Mouse (Mus musculus): ENCODE results near the gene Tmem248.

The Tmem248 gene

GRCm38 (mm10) chr5:130216781-130217180 lies at the start of gene Tmem248:
TSS of gene Tmem248 (plus strand) at chr5:130217081.
- DNase-seq (ENCODE audit: low read depth, low spot score) = no peak
- Histone ChIP-seq H3K27me3 (ENCODE audit: control insufficient read depth, insufficient read depth, low read length, poor library complexity, severe bottlenecking) (no peaks in the 10 kb centered on the region), H3K36me3 (ENCODE audit: control insufficient read depth, insufficient read depth, low read length, poor library complexity, severe bottlenecking) (peaks cover 5% of the 10 kb centered on the region)

GRCm38 (mm10) chr5:130169109-130169508 lies 47.8 kb upstream of the Tmem248 start:
- DNase-seq (ENCODE audit: low read depth, low spot score) = no peak
- Histone ChIP-seq H3K27me3 (ENCODE audit: control insufficient read depth, insufficient read depth, low read length, poor library complexity, severe bottlenecking) (no peaks in the 10 kb centered on the region), H3K36me3 (ENCODE audit: control insufficient read depth, insufficient read depth, low read length, poor library complexity, severe bottlenecking) (no peaks in the 10 kb centered on the region)

- DNase-seq (ENCODE audit: low read depth, low spot score) = no peak
- Histone ChIP-seq H3K27me3 (ENCODE audit: control insufficient read depth, insufficient read depth, low read length, poor library complexity, severe bottlenecking) (no peaks in the 10 kb centered on the region), H3K36me3 (ENCODE audit: control insufficient read depth, insufficient read depth, low read length, poor library complexity, severe bottlenecking) (no peaks in the 10 kb centered on the region)
These were observed 46.0 kb upstream of the Tmem248 start for GRCm38 (mm10) chr5:130170666-130171422.

GRCm38 (mm10) chr5:130171423-130171954 lies 45.4 kb upstream of the Tmem248 start, which contains the start of gene Rabgef1:
TSS of gene Rabgef1 (plus strand) at chr5:130171798.
- H3K36me3 ChIP-seq (ENCODE audit: control insufficient read depth, insufficient read depth, low read length, poor library complexity, severe bottlenecking) = no peaks in the 10 kb centered on the region
- DNase-seq (ENCODE audit: low read depth, low spot score) = peak; percentile 94
- H3K27me3 ChIP-seq (ENCODE audit: control insufficient read depth, insufficient read depth, low read length, poor library complexity, severe bottlenecking) = no peaks in the 10 kb centered on the region

GRCm38 (mm10) chr5:130171956-130172601 lies 44.8 kb upstream of the Tmem248 start:
- peak; percentile 52 for DNase-seq (ENCODE audit: low read depth, low spot score)

GRCm38 (mm10) chr5:130173012-130173411 lies 43.9 kb upstream of the Tmem248 start:
- H3K36me3 ChIP-seq (ENCODE audit: control insufficient read depth, insufficient read depth, low read length, poor library complexity, severe bottlenecking) = no peaks in the 10 kb centered on the region
- no peak for DNase-seq (ENCODE audit: low read depth, low spot score)
- H3K27me3 ChIP-seq (ENCODE audit: control insufficient read depth, insufficient read depth, low read length, poor library complexity, severe bottlenecking) = no peaks in the 10 kb centered on the region

More at GRCm38 (mm10) chr5:130171956-130172601, 44.8 kb upstream of the Tmem248 start:
- Histone ChIP-seq H3K27me3 (ENCODE audit: control insufficient read depth, insufficient read depth, low read length, poor library complexity, severe bottlenecking) (no peaks in the 10 kb centered on the region), H3K36me3 (ENCODE audit: control insufficient read depth, insufficient read depth, low read length, poor library complexity, severe bottlenecking) (no peaks in the 10 kb centered on the region)

- no peaks in the 10 kb centered on the region for H3K36me3 ChIP-seq (ENCODE audit: control insufficient read depth, insufficient read depth, low read length, poor library complexity, severe bottlenecking)
- H3K27me3 ChIP-seq (ENCODE audit: control insufficient read depth, insufficient read depth, low read length, poor library complexity, severe bottlenecking) = no peaks in the 10 kb centered on the region
- no peak for DNase-seq (ENCODE audit: low read depth, low spot score)
These were observed 39.0 kb upstream of the Tmem248 start for GRCm38 (mm10) chr5:130177871-130178270.

- no peaks in the 10 kb centered on the region for H3K27me3 ChIP-seq (ENCODE audit: control insufficient read depth, insufficient read depth, low read length, poor library complexity, severe bottlenecking)
- DNase-seq (ENCODE audit: low read depth, low spot score) = no peak
- H3K36me3 ChIP-seq (ENCODE audit: control insufficient read depth, insufficient read depth, low read length, poor library complexity, severe bottlenecking) = no peaks in the 10 kb centered on the region
These were observed 36.5 kb upstream of the Tmem248 start for GRCm38 (mm10) chr5:130180362-130180761.

- no peaks in the 10 kb centered on the region for H3K27me3 ChIP-seq (ENCODE audit: control insufficient read depth, insufficient read depth, low read length, poor library complexity, severe bottlenecking)
These were observed 34.9 kb upstream of the Tmem248 start for GRCm38 (mm10) chr5:130181740-130182540.

GRCm38 (mm10) chr5:130182541-130182821 lies 34.4 kb upstream of the Tmem248 start:
- no peaks in the 10 kb centered on the region for H3K27me3 ChIP-seq (ENCODE audit: control insufficient read depth, insufficient read depth, low read length, poor library complexity, severe bottlenecking)
- DNase-seq (ENCODE audit: low read depth, low spot score) = no peak

More at GRCm38 (mm10) chr5:130181740-130182540, 34.9 kb upstream of the Tmem248 start:
- DNase-seq (ENCODE audit: low read depth, low spot score) = peak; percentile 75
- no peaks in the 10 kb centered on the region for H3K36me3 ChIP-seq (ENCODE audit: control insufficient read depth, insufficient read depth, low read length, poor library complexity, severe bottlenecking)

GRCm38 (mm10) chr5:130184193-130184856 lies 32.6 kb upstream of the Tmem248 start:
- no peak for DNase-seq (ENCODE audit: low read depth, low spot score)
- Histone ChIP-seq H3K27me3 (ENCODE audit: control insufficient read depth, insufficient read depth, low read length, poor library complexity, severe bottlenecking) (no peaks in the 10 kb centered on the region), H3K36me3 (ENCODE audit: control insufficient read depth, insufficient read depth, low read length, poor library complexity, severe bottlenecking) (peaks cover 8% of the 10 kb centered on the region; the same call in 1 of the 2 replicates)

More at GRCm38 (mm10) chr5:130182541-130182821, 34.4 kb upstream of the Tmem248 start:
- no peaks in the 10 kb centered on the region; the same call in 1 of the 2 replicates for H3K36me3 ChIP-seq (ENCODE audit: control insufficient read depth, insufficient read depth, low read length, poor library complexity, severe bottlenecking)

- DNase-seq (ENCODE audit: low read depth, low spot score) = no peak
- Histone ChIP-seq H3K27me3 (ENCODE audit: control insufficient read depth, insufficient read depth, low read length, poor library complexity, severe bottlenecking) (no peaks in the 10 kb centered on the region), H3K36me3 (ENCODE audit: control insufficient read depth, insufficient read depth, low read length, poor library complexity, severe bottlenecking) (peaks cover 11% of the 10 kb centered on the region; the same call in 1 of the 2 replicates)
These were observed 31.6 kb upstream of the Tmem248 start for GRCm38 (mm10) chr5:130185312-130185711.

GRCm38 (mm10) chr5:130187383-130187782 lies 29.5 kb upstream of the Tmem248 start:
- no peak for DNase-seq (ENCODE audit: low read depth, low spot score)
- H3K36me3 ChIP-seq (ENCODE audit: control insufficient read depth, insufficient read depth, low read length, poor library complexity, severe bottlenecking) = peaks cover 19% of the 10 kb centered on the region
- no peaks in the 10 kb centered on the region for H3K27me3 ChIP-seq (ENCODE audit: control insufficient read depth, insufficient read depth, low read length, poor library complexity, severe bottlenecking)

- no peak for DNase-seq (ENCODE audit: low read depth, low spot score)
- peaks cover 24% of the 10 kb centered on the region for H3K36me3 ChIP-seq (ENCODE audit: control insufficient read depth, insufficient read depth, low read length, poor library complexity, severe bottlenecking)
- no peaks in the 10 kb centered on the region for H3K27me3 ChIP-seq (ENCODE audit: control insufficient read depth, insufficient read depth, low read length, poor library complexity, severe bottlenecking)
These were observed 26.0 kb upstream of the Tmem248 start for GRCm38 (mm10) chr5:130190909-130191308.
